Comparison of ENCODE assay signal across 10 mouse cellular contexts in the genomic region with DNA sequence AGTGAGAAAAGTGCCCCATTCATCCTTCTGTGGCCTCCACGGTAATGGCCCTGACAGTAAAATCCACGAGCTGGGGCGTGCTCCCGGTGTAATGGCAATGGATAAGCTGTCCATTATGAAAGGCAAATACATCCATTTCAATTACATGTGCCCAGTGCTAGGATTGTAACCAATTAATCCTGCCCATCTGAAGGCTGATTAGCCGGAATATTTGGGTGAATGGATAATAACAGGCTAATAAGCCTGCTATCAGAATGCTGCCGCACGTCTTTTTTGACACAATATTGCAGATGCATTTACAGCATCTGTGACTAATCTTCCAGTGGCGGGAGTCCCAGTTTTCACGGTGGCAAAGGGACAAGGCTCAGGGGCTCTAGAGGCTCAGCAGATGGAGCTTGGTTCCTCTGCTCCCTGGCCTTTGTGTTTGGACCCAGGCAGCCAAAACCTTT.
A peak's percentile ranks its signal among the peaks of the same experiment; 100 is the strongest.
DNase-seq lines count a peak whose midpoint lies in the region; ATAC-seq lines count a peak whose summit lies in the region.
"Had no signal": no experiment of that assay in that cellular context is flagged by ENCODE, and none has a peak within 500 bp of the region (broad histone marks: within the 10 kb centered on the region; RNA-seq: fewer than 3 reads in every experiment).

No protein-coding gene starts in this region.

- ATAC-seq in neural tube, embryonic 13.5 days (ENCODE audit: low read depth): no peak
- ATAC-seq in neural tube, embryonic 15.5 days (ENCODE audit: low FRiP score): no peak
- ATAC-seq in forebrain, embryonic 14.5 days: peak; percentile 82
- 0 out of 2 replicates have a peak, but pooled peaks have one; percentile 17 for ATAC-seq in hindbrain, embryonic 13.5 days (ENCODE audit: low FRiP score)
- no peak for ATAC-seq in liver, embryonic 12.5 days

- H3K27me3 ChIP-seq in neural tube, embryonic 13.5 days: no peaks in the 10 kb centered on the region
- H3K27me3 ChIP-seq in neural tube, embryonic 15.5 days (replicated peaks): no peaks in the 10 kb centered on the region
- no peaks in the 10 kb centered on the region for H3K27me3 ChIP-seq in forebrain, embryonic 14.5 days (replicated peaks; ENCODE audit: control insufficient read depth, insufficient read depth, low read length)
- no peaks in the 10 kb centered on the region for H3K27me3 ChIP-seq in hindbrain, embryonic 13.5 days
- H3K27me3 ChIP-seq in liver, embryonic 12.5 days (replicated peaks): no peaks in the 10 kb centered on the region

- intact Hi-C loops in left cerebral cortex, postnatal 14 days (cut with DNase I): no loop called here

- peak; percentile 75 for DNase-seq in forebrain, embryonic 14.5 days (ENCODE audit: low spot score)
- no peak for DNase-seq in liver
- no peak for DNase-seq in left cerebral cortex, postnatal 14 days (ENCODE audit: low spot score in 2 of 2)
- DNase-seq: kidney, adult 2 months; lung, adult 18-20 months; thymus, postnatal 4 days had no signal

- H3K4me3 ChIP-seq in neural tube, embryonic 13.5 days: no peak overlapping the region
- no peak overlapping the region for H3K4me3 ChIP-seq in neural tube, embryonic 15.5 days (replicated peaks)
- no peak overlapping the region for H3K4me3 ChIP-seq in forebrain, embryonic 14.5 days (ENCODE audit: low read depth, low read length)
- H3K4me3 ChIP-seq in hindbrain, embryonic 13.5 days: no peak overlapping the region
- no peak overlapping the region for H3K4me3 ChIP-seq in liver, embryonic 12.5 days

- no peak overlapping the region for H3K4me2 ChIP-seq in neural tube, embryonic 13.5 days
- H3K4me2 ChIP-seq in neural tube, embryonic 15.5 days: no peak overlapping the region
- H3K4me2 ChIP-seq in forebrain, embryonic 14.5 days (ENCODE audit: low read length): no peak overlapping the region
- no peak overlapping the region for H3K4me2 ChIP-seq in hindbrain, embryonic 13.5 days
- H3K4me2 ChIP-seq in liver, embryonic 12.5 days: no peak overlapping the region

- H3K27ac ChIP-seq in neural tube, embryonic 13.5 days (replicated peaks): 0 out of 2 replicates have a peak overlapping the region, but pooled peaks have one; percentile 15
- H3K27ac ChIP-seq in neural tube, embryonic 15.5 days (replicated peaks): no peak overlapping the region
- peak overlapping the region; percentile 15; the same call in 1 of the 2 replicates for H3K27ac ChIP-seq in forebrain, embryonic 14.5 days (ENCODE audit: low read depth, low read length)
- peak overlapping the region; percentile 71 for H3K27ac ChIP-seq in hindbrain, embryonic 13.5 days
- no peak overlapping the region for H3K27ac ChIP-seq in liver, embryonic 12.5 days

- no peaks in the 10 kb centered on the region for H3K36me3 ChIP-seq in neural tube, embryonic 13.5 days
- H3K36me3 ChIP-seq in neural tube, embryonic 15.5 days: no peaks in the 10 kb centered on the region
- H3K36me3 ChIP-seq in forebrain, embryonic 14.5 days (ENCODE audit: control insufficient read depth, insufficient read depth, low read length): no peaks in the 10 kb centered on the region
- H3K36me3 ChIP-seq in hindbrain, embryonic 13.5 days: no peaks in the 10 kb centered on the region
- H3K36me3 ChIP-seq in liver, embryonic 12.5 days: no peaks in the 10 kb centered on the region

- WGBS in neural tube, embryonic 13.5 days: 46% methylated on average over 9 of the region's 9 CpGs
- WGBS in neural tube, embryonic 15.5 days: 47% methylated on average over 9 of the region's 9 CpGs
- WGBS in forebrain, embryonic 14.5 days: 11% methylated on average over 9 of the region's 9 CpGs
- WGBS in hindbrain, embryonic 13.5 days: 37% methylated on average over 9 of the region's 9 CpGs
- 74% methylated on average over 9 of the region's 9 CpGs for WGBS in liver, embryonic 12.5 days (ENCODE audit: insufficient replicate concordance)

- peaks cover 5% of the 10 kb centered on the region; the same call in 1 of the 2 replicates for H3K4me1 ChIP-seq in neural tube, embryonic 13.5 days (replicated peaks)
- peaks cover 5% of the 10 kb centered on the region; the same call in 1 of the 2 replicates for H3K4me1 ChIP-seq in neural tube, embryonic 15.5 days
- H3K4me1 ChIP-seq in forebrain, embryonic 14.5 days (ENCODE audit: control insufficient read depth, insufficient read depth, low read length): peaks cover 8% of the 10 kb centered on the region; the same call in 1 of the 2 replicates
- H3K4me1 ChIP-seq in hindbrain, embryonic 13.5 days (replicated peaks): peaks cover 6% of the 10 kb centered on the region
- H3K4me1 ChIP-seq in liver, embryonic 12.5 days: no peaks in the 10 kb centered on the region

- H3K9ac ChIP-seq in neural tube, embryonic 13.5 days: 0 out of 2 replicates have a peak overlapping the region, but pooled peaks have one; percentile 4
- no peak overlapping the region for H3K9ac ChIP-seq in neural tube, embryonic 15.5 days (replicated peaks)
- peak overlapping the region; percentile 21; the same call in 1 of the 2 replicates for H3K9ac ChIP-seq in forebrain, embryonic 14.5 days (ENCODE audit: low read length)
- no peak overlapping the region; the same call in 1 of the 2 replicates for H3K9ac ChIP-seq in hindbrain, embryonic 13.5 days
- no peak overlapping the region for H3K9ac ChIP-seq in liver, embryonic 12.5 days

- no peaks in the 10 kb centered on the region for H3K9me3 ChIP-seq in neural tube, embryonic 13.5 days
- H3K9me3 ChIP-seq in neural tube, embryonic 15.5 days (replicated peaks): no peaks in the 10 kb centered on the region
- H3K9me3 ChIP-seq in forebrain, embryonic 14.5 days (replicated peaks; ENCODE audit: control insufficient read depth, low read length): no peaks in the 10 kb centered on the region
- H3K9me3 ChIP-seq in hindbrain, embryonic 13.5 days: no peaks in the 10 kb centered on the region
- no peaks in the 10 kb centered on the region for H3K9me3 ChIP-seq in liver, embryonic 12.5 days (replicated peaks)

Comparison
In these comparisons a context has a peak if more than half of its experiments do, and no peak if none do; other contexts are left out.
1. H3K27ac ChIP-seq: peak in neural tube, embryonic 13.5 days (single experiment), forebrain, embryonic 14.5 days (single experiment) and hindbrain, embryonic 13.5 days (single experiment); none in neural tube, embryonic 15.5 days (single experiment) and liver, embryonic 12.5 days (single experiment).
2. H3K9ac ChIP-seq: peak in neural tube, embryonic 13.5 days (single experiment) and forebrain, embryonic 14.5 days (single experiment); none in neural tube, embryonic 15.5 days (single experiment), hindbrain, embryonic 13.5 days (single experiment) and liver, embryonic 12.5 days (single experiment).
3. ATAC-seq: peak in forebrain, embryonic 14.5 days (single experiment) and hindbrain, embryonic 13.5 days (single experiment); none in neural tube, embryonic 13.5 days (single experiment), neural tube, embryonic 15.5 days (single experiment) and liver, embryonic 12.5 days (single experiment).